Mouse (Mus musculus): ENCODE measurements at regions not wholly inside any gene's neighbourhood (a gene's known extent, or its start where the extent isn't known, plus 50 kb on each side); places are given as distances from the start of the nearest gene placed in this dataset.

- H3K27ac ChIP-seq (ENCODE audit: insufficient read depth, low read depth), result no peak overlapping the region
- no peak overlapping the region for H3K4me2 ChIP-seq (ENCODE audit: insufficient read depth, low read depth, poor library complexity, severe bottlenecking)
- no peaks in the 10 kb centered on the region for H3K27me3 ChIP-seq (replicated peaks)
- no peaks in the 10 kb centered on the region for H3K36me3 ChIP-seq (replicated peaks in 1 of 2; ENCODE audit: control insufficient read depth in 1 of 2, insufficient read depth in 1 of 2, low read length in 1 of 2)
- in situ Hi-C loops (cut with MboI; ENCODE audit: low pct_ligation_motif_present, low pct_unique_long_range_greater_than_20kb, low sequenced_read_pairs) (no loop called here), dilution Hi-C loops (cut with MboI; ENCODE audit: extremely low pct_ligation_motif_present, extremely low pct_unique_long_range_greater_than_20kb, low sequenced_read_pairs) (no loop called here)
- no peaks in the 10 kb centered on the region for H3K9me3 ChIP-seq (replicated peaks; ENCODE audit: low read length)
- no peak for DNase-seq (ENCODE audit: extremely low read depth)
- no peak overlapping the region for H3K9ac ChIP-seq (ENCODE audit: insufficient read depth, low read depth)
- no peak overlapping the region for H3K4me3 ChIP-seq (replicated peaks in 1 of 3; ENCODE audit: low read depth in 2 of 3, low read length in 2 of 3, poor library complexity in 1 of 3)
- no peaks in the 10 kb centered on the region for H3K4me1 ChIP-seq (ENCODE audit: control insufficient read depth in 1 of 2, insufficient read depth in 2 of 2)
- no peaks in the 10 kb centered on the region for H3K79me2 ChIP-seq (replicated peaks; ENCODE audit: control insufficient read depth, extremely low read depth, insufficient read depth, poor library complexity, severe bottlenecking)
- TF ChIP-seq MAFK (IDR thresholded peaks at IDR 0.05; ENCODE audit: insufficient replicate concordance, low read length) (no peak), CTCF (conservative IDR thresholded peaks at IDR 0.05 in 1 of 2, IDR thresholded peaks at IDR 0.05 in 1 of 2; ENCODE audit: low read depth in 2 of 2, low read length in 2 of 2) (no peak), CHD2 (IDR thresholded peaks at IDR 0.05; ENCODE audit: low read length) (no peak), TCF12 (IDR thresholded peaks at IDR 0.05; ENCODE audit: low read depth, low read length) (no peak)
Observed at GRCm38 (mm10) chr3:41162514-41162913, 79.7 kb upstream of the Pgrmc2 start.

- TF ChIP-seq TBP (conservative IDR thresholded peaks at IDR 0.05; ENCODE audit: low read depth, low read length) (no peak), RCOR1 (conservative IDR thresholded peaks at IDR 0.05; ENCODE audit: low read depth, low read length) (no peak), POLR2AphosphoS2 (IDR thresholded peaks at IDR 0.05; ENCODE audit: low read depth, low read length) (no peak), CTCF (conservative IDR thresholded peaks at IDR 0.05 in 1 of 2, IDR thresholded peaks at IDR 0.05 in 1 of 2; ENCODE audit: low read depth in 2 of 2, low read length in 2 of 2) (peak in 1 of 2 experiments; percentile 9; a peak in 1 of 4 replicates), TCF12 (IDR thresholded peaks at IDR 0.05; ENCODE audit: low read depth, low read length) (no peak), KAT2A (IDR thresholded peaks at IDR 0.05; ENCODE audit: insufficient replicate concordance, low read length) (no peak)
- Histone ChIP-seq H3K79me2 (replicated peaks; ENCODE audit: control insufficient read depth, extremely low read depth, insufficient read depth, poor library complexity, severe bottlenecking) (no peaks in the 10 kb centered on the region), H3K4me2 (ENCODE audit: insufficient read depth, low read depth, poor library complexity, severe bottlenecking) (no peak overlapping the region), H3K27me3 (replicated peaks) (no peaks in the 10 kb centered on the region), H3K9me3 (replicated peaks; ENCODE audit: low read length) (no peaks in the 10 kb centered on the region), H3K27ac (ENCODE audit: insufficient read depth, low read depth) (no peak overlapping the region), H3K4me1 (ENCODE audit: control insufficient read depth in 1 of 2, insufficient read depth in 2 of 2) (no peaks in the 10 kb centered on the region), H3K4me3 (replicated peaks in 1 of 3; ENCODE audit: low read depth in 2 of 3, low read length in 2 of 3, poor library complexity in 1 of 3) (no peak overlapping the region), H3K36me3 (replicated peaks in 1 of 2; ENCODE audit: control insufficient read depth in 1 of 2, insufficient read depth in 1 of 2, low read length in 1 of 2) (no peaks in the 10 kb centered on the region), H3K9ac (ENCODE audit: insufficient read depth, low read depth) (no peak overlapping the region)
- no peak for DNase-seq (ENCODE audit: extremely low read depth)
- in situ Hi-C loops (cut with MboI; ENCODE audit: low pct_ligation_motif_present, low pct_unique_long_range_greater_than_20kb, low sequenced_read_pairs) (no loop called here), dilution Hi-C loops (cut with MboI; ENCODE audit: extremely low pct_ligation_motif_present, extremely low pct_unique_long_range_greater_than_20kb, low sequenced_read_pairs) (no loop called here)
Observed at GRCm38 (mm10) chr3:41160648-41161047, 77.8 kb upstream of the Pgrmc2 start.

- TF ChIP-seq ZNF384 (IDR thresholded peaks at IDR 0.05; ENCODE audit: low read depth, low read length) (no peak), ZMIZ1 (IDR thresholded peaks at IDR 0.05; ENCODE audit: low read depth, low read length) (no peak), IRF4 (IDR thresholded peaks at IDR 0.05; ENCODE audit: low read depth, low read length) (no peak), MAX (IDR thresholded peaks at IDR 0.05; ENCODE audit: low read length) (no peak), CTCF (conservative IDR thresholded peaks at IDR 0.05 in 1 of 2, IDR thresholded peaks at IDR 0.05 in 1 of 2; ENCODE audit: low read depth in 2 of 2, low read length in 2 of 2) (no peak), POLR2A (IDR thresholded peaks at IDR 0.05; ENCODE audit: low read depth, low read length) (no peak), TBP (conservative IDR thresholded peaks at IDR 0.05; ENCODE audit: low read depth, low read length) (no peak), MEF2A (IDR thresholded peaks at IDR 0.05; ENCODE audit: borderline replicate concordance, low read depth, low read length) (no peak), MYC (IDR thresholded peaks at IDR 0.05; ENCODE audit: low read depth, low read length) (no peak), GABPA (IDR thresholded peaks at IDR 0.05; ENCODE audit: insufficient replicate concordance, low read depth, low read length) (no peak), RCOR1 (conservative IDR thresholded peaks at IDR 0.05; ENCODE audit: low read depth, low read length) (no peak), E2F4 (IDR thresholded peaks at IDR 0.05; ENCODE audit: insufficient replicate concordance, low read depth, low read length) (no peak), MAZ (IDR thresholded peaks at IDR 0.05; ENCODE audit: low read depth, low read length) (no peak), ZKSCAN1 (IDR thresholded peaks at IDR 0.05; ENCODE audit: borderline replicate concordance, low read depth, low read length) (no peak)
- H3K4me1 ChIP-seq (ENCODE audit: control insufficient read depth in 1 of 2, insufficient read depth in 2 of 2), result no peaks in the 10 kb centered on the region
- no peaks in the 10 kb centered on the region for H3K9me3 ChIP-seq (replicated peaks; ENCODE audit: low read length)
- H3K27me3 ChIP-seq (replicated peaks), result no peaks in the 10 kb centered on the region
- no peak overlapping the region for H3K4me3 ChIP-seq (replicated peaks in 1 of 3; ENCODE audit: low read depth in 2 of 3, low read length in 2 of 3, poor library complexity in 1 of 3)
- no peaks in the 10 kb centered on the region for H3K36me3 ChIP-seq (replicated peaks in 1 of 2; ENCODE audit: control insufficient read depth in 1 of 2, insufficient read depth in 1 of 2, low read length in 1 of 2)
- in situ Hi-C loops (cut with MboI; ENCODE audit: low pct_ligation_motif_present, low pct_unique_long_range_greater_than_20kb, low sequenced_read_pairs) (no loop called here), dilution Hi-C loops (cut with MboI; ENCODE audit: extremely low pct_ligation_motif_present, extremely low pct_unique_long_range_greater_than_20kb, low sequenced_read_pairs) (no loop called here)
- DNase-seq (ENCODE audit: extremely low read depth), result no peak
- no peak overlapping the region for H3K27ac ChIP-seq (ENCODE audit: insufficient read depth, low read depth)
- no peak overlapping the region for H3K9ac ChIP-seq (ENCODE audit: insufficient read depth, low read depth)
- H3K79me2 ChIP-seq (replicated peaks; ENCODE audit: control insufficient read depth, extremely low read depth, insufficient read depth, poor library complexity, severe bottlenecking), result no peaks in the 10 kb centered on the region
- no peak overlapping the region for H3K4me2 ChIP-seq (ENCODE audit: insufficient read depth, low read depth, poor library complexity, severe bottlenecking)
Observed at GRCm38 (mm10) chr3:41158314-41158973, 75.6 kb upstream of the Pgrmc2 start.

Measured in CH12.LX (cell line).